Mouse (Mus musculus): ENCODE measurements around the gene Hist1h4j.

The Hist1h4j gene

DNA sequence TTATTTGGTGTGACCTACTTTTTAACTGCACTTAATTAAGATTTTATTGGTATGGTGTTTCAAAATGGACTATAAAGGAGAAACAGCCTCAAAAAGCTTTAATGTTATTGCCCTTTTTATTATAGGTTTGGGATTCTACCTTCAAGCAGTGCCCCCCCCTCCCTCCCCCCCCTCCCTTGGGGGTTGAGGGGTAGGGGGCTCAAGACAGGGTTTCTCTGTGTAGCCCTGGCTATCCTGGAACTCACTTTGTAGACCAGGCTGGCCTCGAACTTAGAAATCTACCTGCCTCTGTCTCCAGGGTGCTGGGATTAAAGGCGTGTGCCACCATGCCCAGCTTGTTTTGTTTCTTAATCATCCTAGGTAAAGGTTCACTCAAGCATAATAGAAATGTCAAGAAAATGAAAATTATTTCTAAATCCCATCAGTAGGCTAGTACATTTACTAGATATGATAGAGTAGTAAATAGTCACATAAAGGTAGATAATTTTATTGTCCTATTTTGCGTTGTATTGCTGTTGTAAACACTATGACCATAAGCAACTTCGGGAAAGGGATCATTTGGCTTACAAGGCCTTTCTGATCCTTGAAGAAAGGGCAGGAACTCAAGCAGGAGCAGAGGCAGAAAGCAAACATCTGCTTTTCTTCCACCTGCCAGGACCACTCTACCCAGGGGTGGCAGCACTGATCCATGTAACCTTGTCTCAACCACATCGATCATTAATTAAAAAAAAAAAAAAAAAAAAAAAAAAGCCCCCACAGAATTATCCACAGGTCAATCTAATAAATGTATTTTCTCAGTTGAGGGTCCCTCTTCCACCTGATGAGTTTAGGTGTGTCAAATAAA is 11.6 kb upstream of the Hist1h4j start:
- no peak for DNase-seq (ENCODE audit: low read depth, low spot score)

DNA sequence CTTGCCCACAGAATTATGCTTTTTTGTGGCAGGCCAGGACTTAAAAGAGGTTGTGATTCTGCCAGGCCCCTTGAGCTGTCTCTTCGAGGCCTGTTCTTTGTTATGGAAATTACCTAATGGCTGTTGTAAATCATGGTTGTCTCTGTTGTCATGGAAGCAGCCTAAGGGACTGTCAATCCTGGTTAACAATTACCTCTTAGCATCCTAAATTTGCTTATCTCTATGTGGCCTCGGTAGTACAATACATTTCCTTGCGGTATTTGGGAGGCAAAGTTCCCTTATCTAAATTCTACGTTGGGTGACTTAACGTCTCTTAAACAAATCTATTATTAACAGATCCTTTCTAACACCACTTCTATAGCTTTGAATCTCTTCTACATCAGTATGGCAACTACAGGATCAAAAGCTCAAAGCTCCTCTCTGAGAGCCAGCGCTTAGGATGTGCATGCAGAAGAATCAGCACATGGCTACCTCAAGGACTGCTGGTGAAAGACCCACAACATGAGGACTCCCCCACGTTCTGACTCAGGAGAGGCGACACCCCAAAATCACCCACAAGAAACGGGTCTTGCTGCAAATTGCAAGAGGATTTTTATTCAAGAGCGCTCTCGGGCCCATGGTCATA is 6.8 kb upstream of the Hist1h4j start:
- no peak for DNase-seq (ENCODE audit: low read depth, low spot score)

DNA sequence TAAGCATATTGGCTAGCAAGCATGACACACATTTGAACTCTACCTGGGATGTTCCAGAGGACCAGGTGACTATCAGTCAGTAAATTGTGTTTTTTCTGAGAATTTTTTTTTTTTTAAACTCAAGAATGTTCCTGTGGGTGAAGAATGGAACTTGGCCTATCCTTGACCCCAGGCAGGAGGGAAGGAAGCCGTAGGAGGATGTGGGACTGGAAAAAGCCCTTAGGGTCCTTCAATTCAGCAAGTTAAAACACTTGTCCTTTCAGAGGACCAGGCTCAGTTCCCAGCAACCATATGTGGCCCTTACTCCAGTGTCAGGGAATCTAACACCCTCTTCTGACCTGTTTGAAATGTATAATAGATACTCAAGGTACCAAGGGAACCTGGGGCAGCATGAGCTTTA is 5.3 kb upstream of the Hist1h4j start:
- no peak for DNase-seq (ENCODE audit: low read depth, low spot score)

DNA sequence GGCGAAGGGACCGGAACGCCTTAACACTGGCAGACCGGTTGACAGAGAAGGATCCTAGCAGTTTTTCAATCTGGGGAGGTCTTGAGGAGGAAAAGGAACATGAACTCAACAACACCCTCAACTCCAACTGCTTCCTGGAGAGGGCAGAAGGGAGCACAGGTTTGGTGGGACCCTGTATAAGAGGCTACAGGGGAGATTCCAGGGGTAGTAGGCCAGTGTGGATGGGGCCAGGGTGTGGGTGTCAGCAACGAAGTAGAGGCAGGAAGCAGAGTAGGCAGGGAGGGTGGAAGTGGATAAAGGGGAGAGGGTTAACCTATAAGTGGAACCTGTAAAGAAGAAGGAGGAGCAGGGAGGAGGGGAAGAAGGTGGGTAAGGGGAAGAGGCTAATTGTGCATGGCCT is 1.4 kb upstream of the Hist1h4j start:
- DNase-seq (ENCODE audit: low read depth, low spot score): no peak

DNA sequence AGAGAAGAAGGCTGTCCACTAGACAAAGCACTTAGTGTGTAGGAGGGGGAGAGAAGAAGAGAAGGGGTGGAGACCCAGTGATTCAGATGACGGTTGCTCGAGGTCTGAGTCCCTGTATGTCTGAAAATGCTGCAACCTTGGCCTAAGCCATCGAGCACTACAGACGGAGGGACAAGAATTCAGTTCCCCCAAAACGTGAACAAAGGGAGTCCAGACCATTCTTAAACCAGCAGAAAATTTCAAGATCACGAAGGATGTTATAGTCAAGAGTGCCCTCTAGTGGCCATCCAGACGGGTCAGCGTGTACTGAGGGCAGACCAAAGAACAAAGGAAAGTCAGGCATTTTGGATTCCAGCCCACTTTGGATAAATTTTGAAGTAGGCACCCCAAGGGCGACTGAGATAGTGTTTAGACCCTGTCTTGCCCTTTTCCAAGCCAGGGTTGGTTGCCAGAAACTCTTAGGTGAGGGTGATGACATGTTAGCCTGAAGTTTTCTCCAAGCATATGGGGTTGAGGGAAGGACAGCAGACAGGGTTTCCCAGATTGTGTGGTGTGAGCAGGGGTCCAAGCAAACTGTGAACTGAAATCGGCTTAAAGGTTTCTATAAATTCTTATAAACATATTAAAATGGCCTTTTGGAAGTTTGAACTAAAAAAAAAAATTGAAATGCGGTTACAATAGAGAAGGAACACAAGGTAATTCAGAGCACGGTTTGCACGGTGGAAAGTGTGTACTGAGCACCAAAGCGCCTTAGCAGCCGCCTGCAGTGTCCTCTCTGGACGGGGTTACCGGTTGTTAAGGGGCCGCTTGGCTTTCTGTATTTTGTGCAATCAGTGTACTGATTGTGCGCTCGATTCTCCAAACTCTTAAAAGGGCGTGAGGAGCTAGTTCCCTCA is 606 bp upstream of the Hist1h4j start:
- DNase-seq (ENCODE audit: low read depth, low spot score): peak; percentile 89

DNA sequence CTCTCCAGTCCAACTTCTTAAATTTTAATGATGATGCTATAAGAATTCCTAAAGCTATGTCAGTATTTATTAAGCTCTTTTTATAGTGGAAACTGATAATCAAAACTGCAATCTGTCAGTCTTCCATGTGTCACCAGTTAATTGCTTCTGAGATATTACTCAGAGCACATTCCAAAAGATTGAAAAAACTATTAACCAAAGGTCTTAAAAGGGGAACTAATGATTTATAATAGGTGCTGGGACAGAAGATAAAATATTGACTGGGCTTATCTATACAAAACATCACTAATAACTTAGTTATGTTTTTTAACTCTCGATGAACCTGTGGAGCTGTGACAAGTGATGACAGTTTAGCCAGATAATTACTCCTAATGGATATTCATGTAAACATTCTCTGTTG is 10.1 kb downstream of the Hist1h4j start:
- DNase-seq (ENCODE audit: low read depth, low spot score): no peak

DNA sequence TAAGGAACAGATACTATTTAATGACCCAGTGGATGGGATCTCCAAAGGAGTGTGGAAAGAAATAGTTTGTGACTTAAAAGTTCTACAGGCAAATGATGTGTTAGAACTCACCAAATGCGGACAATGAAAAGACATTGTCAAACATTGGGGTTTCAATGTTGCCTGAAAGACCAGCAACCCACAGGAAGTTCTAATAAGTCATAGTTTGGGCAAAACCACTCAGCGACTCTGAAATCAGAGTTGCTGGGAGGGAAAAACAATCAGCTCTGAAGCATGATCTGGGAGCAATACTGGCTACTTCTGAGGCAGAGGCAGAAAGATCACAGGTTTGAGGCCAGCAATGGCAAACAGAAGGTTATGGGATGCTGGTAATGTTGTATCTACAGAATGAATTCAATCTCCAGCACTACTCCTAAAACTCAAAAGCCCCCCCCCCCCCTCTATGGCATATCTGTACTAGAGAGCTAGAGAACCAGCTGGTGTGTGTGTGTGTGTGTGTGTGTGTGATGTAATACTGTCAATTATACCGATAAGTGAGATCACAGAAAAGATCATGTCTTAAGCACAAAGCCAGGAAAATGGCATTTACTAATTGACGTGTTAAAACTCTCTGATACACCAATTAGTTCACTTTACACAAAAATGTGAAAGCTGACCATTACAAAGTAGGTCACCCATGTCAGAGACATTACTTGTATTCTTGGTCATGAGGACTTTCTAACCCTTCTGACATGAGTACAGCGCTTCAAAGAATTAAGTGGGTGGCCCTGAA is 14.7 kb downstream of the Hist1h4j start:
- peak; percentile 47 for DNase-seq (ENCODE audit: low read depth, low spot score)

DNA sequence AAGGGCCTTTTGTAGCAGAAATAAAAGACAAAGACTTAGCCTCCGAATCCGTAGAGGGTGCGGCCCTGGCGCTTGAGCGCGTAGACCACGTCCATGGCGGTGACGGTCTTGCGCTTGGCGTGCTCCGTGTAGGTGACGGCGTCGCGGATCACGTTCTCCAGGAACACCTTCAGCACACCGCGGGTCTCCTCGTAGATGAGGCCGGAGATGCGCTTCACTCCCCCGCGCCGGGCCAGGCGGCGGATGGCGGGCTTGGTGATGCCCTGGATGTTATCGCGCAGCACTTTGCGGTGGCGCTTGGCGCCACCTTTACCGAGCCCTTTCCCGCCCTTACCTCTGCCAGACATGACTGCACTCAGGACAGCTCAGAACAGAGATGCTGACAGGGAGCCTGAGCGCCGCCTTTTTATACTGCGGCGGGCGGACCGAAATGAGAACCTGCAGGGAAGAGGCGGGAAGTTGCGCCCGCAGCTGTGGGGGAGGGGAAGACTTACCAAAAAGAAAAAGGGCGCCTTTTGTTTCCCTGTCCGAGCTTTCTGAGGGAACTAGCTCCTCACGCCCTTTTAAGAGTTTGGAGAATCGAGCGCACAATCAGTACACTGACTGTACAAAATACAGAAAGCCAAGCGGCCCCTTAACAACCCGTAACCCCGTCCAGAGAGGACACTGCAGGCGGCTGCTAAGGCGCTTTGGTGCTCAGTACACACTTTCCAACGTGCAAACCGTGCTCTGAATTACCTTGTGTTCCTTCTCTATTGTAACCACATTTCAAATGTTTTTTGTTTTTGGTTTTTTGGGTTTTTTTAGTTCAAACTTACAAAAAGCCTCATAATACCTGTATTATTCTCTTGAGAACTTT is 15.5 kb downstream of the Hist1h4j start, which contains the start of gene Hist1h4k:
Hist1h4k (minus strand) TSS at position 347 of the 859 bp plus-strand sequence.
- DNase-seq (ENCODE audit: low read depth, low spot score): peak; percentile 85

DNA sequence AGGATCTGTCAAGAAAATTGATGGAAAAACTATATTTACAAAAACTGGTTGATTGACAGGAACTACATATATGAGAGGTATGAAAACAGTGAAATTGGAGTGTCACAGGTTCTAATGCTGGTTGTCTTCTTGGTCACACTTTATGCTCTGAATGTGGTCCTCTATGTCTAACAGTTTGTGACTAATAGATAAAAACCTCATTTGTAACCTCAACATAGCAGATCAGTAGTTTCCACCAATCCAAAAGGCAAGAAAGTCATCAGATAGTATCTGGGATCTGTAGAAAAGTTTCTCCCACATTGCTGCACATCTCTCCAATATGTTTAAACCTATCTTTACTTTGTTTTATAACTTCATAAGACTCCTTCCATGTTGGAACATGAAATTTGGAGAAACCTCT is 16.6 kb downstream of the Hist1h4j start:
- peak; percentile 41 for DNase-seq (ENCODE audit: low read depth, low spot score)

DNA sequence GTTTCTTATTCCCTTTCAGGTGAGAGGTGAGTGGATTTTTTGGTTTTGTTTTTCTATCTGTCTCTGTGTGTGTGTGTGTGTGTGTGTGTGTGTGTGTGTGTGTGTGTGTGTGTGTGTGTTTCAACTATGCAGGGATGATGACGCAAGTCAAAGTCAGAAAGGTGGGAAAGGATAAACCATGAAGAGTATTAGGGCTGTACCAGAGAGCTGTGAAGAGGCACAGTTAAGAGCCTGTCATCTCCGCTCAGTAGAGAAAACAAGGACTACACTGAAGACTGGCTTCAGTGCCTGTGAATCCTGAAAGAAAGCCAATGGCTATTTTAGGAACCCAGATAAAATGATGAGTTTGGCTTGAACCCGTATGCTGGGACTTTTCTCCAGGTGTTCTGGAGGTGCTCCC is 17.0 kb downstream of the Hist1h4j start:
- DNase-seq (ENCODE audit: low read depth, low spot score): no peak

DNA sequence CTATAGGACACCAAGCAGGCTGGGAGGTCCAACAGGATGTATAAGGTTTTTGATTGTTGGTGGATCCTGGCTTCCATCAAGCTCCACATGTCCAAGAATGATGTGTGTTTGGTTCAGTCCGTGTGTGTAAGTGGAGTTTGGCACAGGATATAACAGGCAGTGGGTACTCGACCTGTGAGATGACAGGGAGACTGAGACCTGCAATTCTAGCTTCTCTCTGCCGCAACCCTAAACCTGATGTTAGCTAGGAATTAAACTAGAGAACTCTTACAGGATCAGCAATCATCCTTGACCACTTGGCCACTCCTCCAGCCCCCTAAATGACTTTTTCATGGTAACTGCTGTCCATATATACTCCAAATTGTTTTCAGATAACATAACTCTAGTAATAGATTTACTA is 17.5 kb downstream of the Hist1h4j start:
- peak; percentile 50 for DNase-seq (ENCODE audit: low read depth, low spot score)

DNA sequence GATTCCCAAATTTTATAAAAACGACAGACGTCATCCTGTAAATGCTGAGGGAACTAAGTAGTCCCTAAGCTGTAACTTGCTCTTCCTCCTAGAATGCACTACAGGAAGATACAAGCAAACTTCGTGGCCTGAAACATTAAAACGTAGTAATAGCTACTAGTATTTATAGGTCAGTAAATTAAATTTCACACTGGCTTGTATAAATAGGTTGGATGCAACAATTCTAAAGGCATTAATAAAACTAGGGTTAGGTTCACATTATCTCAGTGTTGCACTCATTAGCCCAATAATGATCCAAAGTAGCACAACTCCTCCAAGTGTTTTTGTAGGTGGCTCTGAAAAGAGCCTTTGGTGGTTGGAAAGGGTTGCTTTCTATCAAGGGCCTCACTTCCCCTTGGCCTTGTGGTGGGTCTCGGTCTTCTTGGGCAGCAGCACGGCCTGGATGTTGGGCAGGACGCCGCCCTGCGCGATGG is 18.2 kb downstream of the Hist1h4j start:
- DNase-seq (ENCODE audit: low read depth, low spot score): peak; percentile 64

DNA sequence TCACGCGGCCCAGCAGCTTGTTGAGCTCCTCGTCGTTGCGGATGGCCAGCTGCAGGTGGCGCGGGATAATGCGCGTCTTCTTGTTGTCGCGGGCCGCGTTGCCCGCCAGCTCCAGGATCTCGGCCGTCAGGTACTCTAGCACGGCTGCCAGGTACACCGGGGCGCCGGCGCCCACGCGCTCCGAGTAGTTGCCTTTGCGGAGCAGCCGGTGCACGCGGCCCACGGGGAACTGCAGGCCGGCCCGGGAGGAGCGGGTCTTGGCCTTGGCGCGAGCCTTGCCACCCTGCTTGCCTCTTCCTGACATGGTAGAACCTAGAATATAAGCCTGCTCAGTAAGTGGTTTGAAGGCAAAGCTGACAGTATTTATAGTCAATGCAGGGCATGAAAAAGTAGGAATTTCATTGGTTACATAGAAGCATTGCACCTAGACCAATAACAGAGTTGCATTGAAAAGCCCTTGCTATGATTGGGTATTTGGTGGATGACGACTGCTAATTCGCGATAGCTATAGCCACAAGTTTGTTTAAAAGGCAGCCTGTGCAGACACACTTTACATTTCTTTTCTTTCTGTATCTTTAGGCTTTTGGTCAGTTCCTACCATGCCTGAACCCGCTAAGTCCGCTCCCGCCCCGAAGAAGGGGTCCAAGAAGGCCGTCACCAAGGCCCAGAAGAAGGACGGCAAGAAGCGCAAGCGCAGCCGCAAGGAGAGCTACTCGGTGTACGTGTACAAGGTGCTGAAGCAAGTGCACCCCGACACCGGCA is 18.8 kb downstream of the Hist1h4j start, which contains the start of the genes Hist1h2ak and Hist1h2bn:
Hist1h2ak (minus strand) TSS at position 304 of the 762 bp plus-strand sequence.
Hist1h2bn (plus strand) TSS at position 600 of the 762 bp plus-strand sequence.
- peak; percentile 97 for DNase-seq (ENCODE audit: low read depth, low spot score)

DNA sequence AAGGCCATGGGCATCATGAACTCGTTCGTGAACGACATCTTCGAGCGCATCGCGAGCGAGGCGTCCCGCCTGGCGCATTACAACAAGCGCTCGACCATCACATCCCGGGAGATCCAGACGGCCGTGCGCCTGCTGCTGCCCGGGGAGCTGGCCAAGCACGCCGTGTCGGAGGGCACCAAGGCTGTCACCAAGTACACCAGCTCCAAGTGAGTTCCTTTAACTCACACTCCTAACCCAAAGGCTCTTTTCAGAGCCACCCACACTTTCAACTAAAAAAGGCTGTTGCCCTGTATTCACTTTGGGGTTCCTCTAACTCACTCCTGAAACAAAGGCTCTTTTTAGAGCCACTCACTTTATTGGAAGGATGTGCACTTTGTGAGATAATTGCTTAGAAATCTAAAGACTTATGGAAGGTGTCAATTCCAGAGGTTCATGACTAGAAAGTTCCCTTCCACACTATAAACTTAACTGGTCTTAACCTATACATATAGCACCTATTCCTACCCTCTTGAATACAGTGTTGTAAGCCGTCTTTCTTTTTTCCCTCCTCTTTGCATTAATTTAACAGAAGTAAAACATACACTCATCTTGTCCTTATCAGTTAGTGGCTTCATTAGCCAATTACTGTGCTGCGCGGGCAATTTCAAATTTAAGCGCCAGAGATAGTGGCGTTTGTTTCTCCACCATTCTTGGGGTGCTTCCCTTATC is 19.6 kb downstream of the Hist1h4j start:
- peak; percentile 89 for DNase-seq (ENCODE audit: low read depth, low spot score)

DNA sequence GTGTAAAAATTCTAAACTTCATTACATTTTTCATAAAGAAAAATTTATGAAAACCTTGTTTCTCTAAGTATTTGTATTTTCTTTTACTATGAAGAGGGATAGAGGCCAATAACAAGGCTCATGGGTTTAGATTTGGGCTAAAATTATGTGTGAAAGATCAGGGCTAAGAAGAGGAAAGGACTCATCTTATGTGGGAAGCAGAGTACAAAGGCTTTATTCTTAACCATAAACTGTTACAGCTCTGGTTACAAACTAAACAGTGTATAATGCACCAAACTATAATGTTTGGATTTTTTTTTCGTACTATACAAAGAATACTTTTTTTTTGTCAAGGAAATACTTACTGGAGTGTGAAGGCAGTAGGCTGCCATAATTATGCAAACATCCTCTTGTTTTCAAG is 20.8 kb downstream of the Hist1h4j start:
- no peak for DNase-seq (ENCODE audit: low read depth, low spot score)

DNA sequence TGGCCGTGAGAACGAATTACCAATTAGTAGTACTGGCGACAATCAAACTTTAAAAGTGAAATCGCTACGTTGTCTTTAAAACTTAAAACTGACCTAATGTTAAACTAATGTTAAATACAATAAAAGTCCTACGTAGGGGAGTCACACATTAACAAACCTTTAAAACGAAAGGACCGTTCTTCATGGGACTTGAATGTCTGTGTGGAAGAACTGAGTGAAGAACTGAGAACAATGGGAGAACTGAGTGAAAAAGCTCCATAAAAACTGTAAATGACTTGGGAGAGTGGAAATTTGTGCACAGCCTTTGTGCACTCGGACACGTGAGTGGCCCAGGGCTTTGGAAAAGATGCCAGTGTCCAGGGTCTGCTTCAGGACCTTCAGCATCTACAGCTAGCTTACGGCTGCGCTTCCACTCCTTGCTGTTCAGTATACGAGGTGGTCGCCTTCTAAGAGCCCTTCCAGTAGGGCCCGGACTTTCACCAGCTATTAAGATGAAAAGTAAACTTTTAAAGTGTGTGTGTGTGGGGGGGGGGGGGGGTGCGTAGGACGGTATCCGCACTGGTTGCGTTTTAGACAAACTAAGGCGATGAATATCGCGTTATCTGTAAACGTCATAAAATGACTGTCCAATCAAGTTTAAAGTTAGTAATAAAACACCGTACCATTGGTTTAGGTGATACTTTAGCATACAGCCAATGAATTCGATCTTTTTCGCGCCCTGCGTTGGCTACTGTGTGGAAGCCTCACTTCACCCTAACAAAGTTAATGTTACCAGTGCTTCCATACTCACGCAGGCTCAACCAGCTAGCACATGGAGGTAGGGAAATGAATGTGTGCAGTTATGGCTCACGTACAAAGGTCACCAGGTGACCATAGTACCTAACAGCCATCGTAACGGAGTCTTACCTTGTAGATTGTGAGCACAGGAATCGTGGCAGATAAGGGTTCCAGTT is 44.2 kb downstream of the Hist1h4j start:
- peak; percentile 85 for DNase-seq (ENCODE audit: low read depth, low spot score)

All from c-Kit-negative CD71-positive TER-119-positive erythroid progenitor cells, embryonic 14.5 days (primary cell).